Mouse (Mus musculus): ENCODE results near the gene Syn1. TPM values are rescaled to one million over a fixed set of nuclear protein-coding genes. Genes with fewer than 3 reads are reported as not detected.

Syn1 gene
- total RNA-seq, 1 experiment = 1.6 TPM

DNA sequence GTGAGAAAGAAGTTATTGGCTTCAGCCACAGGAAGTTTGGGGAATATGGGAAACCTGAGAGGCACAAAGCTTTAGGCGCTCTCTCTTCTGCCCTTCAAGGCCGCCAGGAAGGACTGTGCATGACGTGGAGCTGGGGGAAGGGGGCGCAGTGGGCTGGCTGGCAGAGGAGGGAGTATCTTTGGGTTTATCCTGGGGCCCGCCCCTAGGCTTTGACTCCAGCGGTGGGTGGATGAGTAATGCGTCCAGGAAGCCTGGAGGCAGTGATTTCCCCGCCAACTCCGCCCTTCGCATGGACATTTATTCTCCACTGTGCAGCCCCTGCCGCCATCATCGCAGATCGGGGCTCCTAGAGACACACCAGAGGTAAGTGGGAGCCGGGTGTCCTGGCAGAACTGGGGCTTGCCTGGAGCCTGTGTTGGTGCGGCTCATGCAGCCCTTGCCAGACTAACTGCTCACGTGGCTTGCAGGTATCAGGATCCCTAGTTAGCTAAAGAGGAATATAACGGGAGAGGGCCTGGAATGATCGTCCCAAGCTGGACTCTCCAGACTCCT is 50.8 kb downstream of the Syn1 start, which contains the start of gene Timp1:
Gene Timp1 (plus strand): TSS at position 205 of the 552 bp plus-strand sequence.
- H3K4me1 ChIP-seq (ENCODE audit: control insufficient read depth in 2 of 2, insufficient read depth in 2 of 2, low read length in 2 of 2, poor library complexity in 1 of 2) = peaks cover 3 to 6% of the 10 kb centered on the region in 2 experiments; a peak in 3 of 4 replicates
- no peaks in the 10 kb centered on the region for H3K36me3 ChIP-seq (ENCODE audit: control insufficient read depth, insufficient read depth, low read length, poor library complexity, severe bottlenecking)
- peak within 1 kb of the TSS; percentile 47; the same call in 1 of the 2 replicates for H3K27ac ChIP-seq (ENCODE audit: insufficient read depth, low read depth, low read length, poor library complexity, severe bottlenecking)
- H3K9ac ChIP-seq (ENCODE audit: insufficient read depth, low read depth, low read length, poor library complexity, severe bottlenecking) = peak within 1 kb of the TSS; percentile 85
- peak within 1 kb of the TSS; percentile 79 to 82 for H3K4me3 ChIP-seq (ENCODE audit: insufficient read depth in 1 of 2, low read depth in 1 of 2, low read length in 2 of 2, poor library complexity in 1 of 2, severe bottlenecking in 1 of 2)
- peak; percentile 51 for DNase-seq (ENCODE audit: low read depth, low spot score)
- no peak for TF ChIP-seq CHD2 (IDR thresholded peaks at IDR 0.05; ENCODE audit: low read depth, low read length)
- TF ChIP-seq HCFC1 (IDR thresholded peaks at IDR 0.05; ENCODE audit: borderline replicate concordance, insufficient read depth, low read length) = no peak
- TF ChIP-seq MAFK (IDR thresholded peaks at IDR 0.05; ENCODE audit: insufficient read depth, low read depth, low read length) = no peak
- no peaks in the 10 kb centered on the region for H3K9me3 ChIP-seq (ENCODE audit: control insufficient read depth, insufficient read depth, low read depth, low read length)
- in situ Hi-C loops (cut with MboI; ENCODE audit: low sequenced_read_pairs in 2 of 2, unreplicated experiment in 2 of 2) = loop anchor here in 1 of 2 experiments (10.0 kb wide), 1 partner anchor 65 kb away; no protein-coding TSS in a partner anchor

DNA sequence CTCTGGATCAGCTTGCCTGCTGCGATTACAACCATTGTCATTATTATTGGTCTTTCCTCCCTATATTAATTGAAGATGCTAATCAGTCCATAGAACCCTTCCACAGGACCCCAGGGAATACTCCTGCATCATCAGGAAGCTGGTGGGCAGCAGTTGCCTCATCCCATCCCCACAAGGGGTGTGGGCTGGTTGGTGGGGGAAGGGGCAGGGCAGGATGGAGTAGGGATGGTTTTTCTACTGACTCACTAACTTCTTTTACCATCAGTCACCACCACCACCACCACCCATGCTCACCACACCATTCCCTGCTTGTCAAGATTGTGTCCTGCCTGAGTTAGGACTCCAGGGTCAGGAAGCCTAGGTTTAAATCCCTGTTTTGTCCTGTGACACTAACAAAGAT is 51.6 kb downstream of the Syn1 start:
- Histone ChIP-seq H3K9ac (ENCODE audit: insufficient read depth, low read depth, low read length, poor library complexity, severe bottlenecking) (no peak overlapping the region), H3K4me3 (ENCODE audit: insufficient read depth in 1 of 2, low read depth in 1 of 2, low read length in 2 of 2, poor library complexity in 1 of 2, severe bottlenecking in 1 of 2) (no peak overlapping the region), H3K9me3 (ENCODE audit: control insufficient read depth, insufficient read depth, low read depth, low read length) (no peaks in the 10 kb centered on the region), H3K36me3 (ENCODE audit: control insufficient read depth, insufficient read depth, low read length, poor library complexity, severe bottlenecking) (no peaks in the 10 kb centered on the region), H3K4me1 (ENCODE audit: control insufficient read depth in 2 of 2, insufficient read depth in 2 of 2, low read length in 2 of 2, poor library complexity in 1 of 2) (peaks cover 3 to 4% of the 10 kb centered on the region in 2 experiments; a peak in 3 of 4 replicates), H3K27ac (ENCODE audit: insufficient read depth, low read depth, low read length, poor library complexity, severe bottlenecking) (no peak overlapping the region)
- in situ Hi-C loops (cut with MboI; ENCODE audit: low sequenced_read_pairs in 2 of 2, unreplicated experiment in 2 of 2) = loop anchor here in 1 of 2 experiments (10.0 kb wide), 1 partner anchor 64 kb away; no protein-coding TSS in a partner anchor
- TF ChIP-seq ZNF384 (IDR thresholded peaks at IDR 0.05; ENCODE audit: low read depth, low read length) = no peak
- no peak for TF ChIP-seq CHD2 (IDR thresholded peaks at IDR 0.05; ENCODE audit: low read depth, low read length)
- no peak for TF ChIP-seq ZC3H11A (IDR thresholded peaks at IDR 0.05; ENCODE audit: borderline replicate concordance, low read depth, low read length)
- TF ChIP-seq MAFK (IDR thresholded peaks at IDR 0.05; ENCODE audit: insufficient read depth, low read depth, low read length) = no peak
- no peak for TF ChIP-seq HCFC1 (IDR thresholded peaks at IDR 0.05; ENCODE audit: borderline replicate concordance, insufficient read depth, low read length)
- no peak for DNase-seq (ENCODE audit: low read depth, low spot score)

DNA sequence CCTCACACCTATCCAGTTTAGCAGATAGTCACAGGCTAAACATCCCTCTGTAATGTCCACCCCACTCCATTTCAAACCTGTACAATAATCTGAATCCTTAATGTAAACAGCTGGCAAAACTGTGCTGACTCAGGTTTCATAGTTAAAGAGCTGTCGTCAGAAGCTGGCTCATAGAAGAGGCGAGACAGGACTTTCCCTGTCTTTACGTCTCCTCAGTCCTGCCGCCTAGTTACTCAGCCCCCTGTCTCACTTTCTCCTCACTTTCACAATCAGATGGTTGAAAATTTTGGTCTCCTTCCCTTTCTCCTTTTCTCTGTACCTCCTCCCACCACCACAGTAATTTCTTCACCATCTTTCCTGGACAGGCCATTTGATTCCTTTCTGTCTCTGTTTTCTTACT is 52.7 kb downstream of the Syn1 start:
- in situ Hi-C loops (cut with MboI; ENCODE audit: low sequenced_read_pairs in 2 of 2, unreplicated experiment in 2 of 2) = loop anchor here in 1 of 2 experiments (10.0 kb wide), 1 partner anchor 63 kb away; no protein-coding TSS in a partner anchor
- H3K36me3 ChIP-seq (ENCODE audit: control insufficient read depth, insufficient read depth, low read length, poor library complexity, severe bottlenecking) = no peaks in the 10 kb centered on the region
- H3K4me3 ChIP-seq (ENCODE audit: insufficient read depth in 1 of 2, low read depth in 1 of 2, low read length in 2 of 2, poor library complexity in 1 of 2, severe bottlenecking in 1 of 2) = no peak overlapping the region
- TF ChIP-seq ZNF384 (IDR thresholded peaks at IDR 0.05; ENCODE audit: low read depth, low read length) (no peak), ZC3H11A (IDR thresholded peaks at IDR 0.05; ENCODE audit: borderline replicate concordance, low read depth, low read length) (no peak), HCFC1 (IDR thresholded peaks at IDR 0.05; ENCODE audit: borderline replicate concordance, insufficient read depth, low read length) (no peak)
- no peak overlapping the region for H3K27ac ChIP-seq (ENCODE audit: insufficient read depth, low read depth, low read length, poor library complexity, severe bottlenecking)
- DNase-seq (ENCODE audit: low read depth, low spot score) = no peak
- H3K4me1 ChIP-seq (ENCODE audit: control insufficient read depth in 2 of 2, insufficient read depth in 2 of 2, low read length in 2 of 2, poor library complexity in 1 of 2) = peaks cover 3 to 6% of the 10 kb centered on the region in 2 experiments; a peak in 3 of 4 replicates
- H3K9ac ChIP-seq (ENCODE audit: insufficient read depth, low read depth, low read length, poor library complexity, severe bottlenecking) = no peak overlapping the region
- no peaks in the 10 kb centered on the region for H3K9me3 ChIP-seq (ENCODE audit: control insufficient read depth, insufficient read depth, low read depth, low read length)

DNA sequence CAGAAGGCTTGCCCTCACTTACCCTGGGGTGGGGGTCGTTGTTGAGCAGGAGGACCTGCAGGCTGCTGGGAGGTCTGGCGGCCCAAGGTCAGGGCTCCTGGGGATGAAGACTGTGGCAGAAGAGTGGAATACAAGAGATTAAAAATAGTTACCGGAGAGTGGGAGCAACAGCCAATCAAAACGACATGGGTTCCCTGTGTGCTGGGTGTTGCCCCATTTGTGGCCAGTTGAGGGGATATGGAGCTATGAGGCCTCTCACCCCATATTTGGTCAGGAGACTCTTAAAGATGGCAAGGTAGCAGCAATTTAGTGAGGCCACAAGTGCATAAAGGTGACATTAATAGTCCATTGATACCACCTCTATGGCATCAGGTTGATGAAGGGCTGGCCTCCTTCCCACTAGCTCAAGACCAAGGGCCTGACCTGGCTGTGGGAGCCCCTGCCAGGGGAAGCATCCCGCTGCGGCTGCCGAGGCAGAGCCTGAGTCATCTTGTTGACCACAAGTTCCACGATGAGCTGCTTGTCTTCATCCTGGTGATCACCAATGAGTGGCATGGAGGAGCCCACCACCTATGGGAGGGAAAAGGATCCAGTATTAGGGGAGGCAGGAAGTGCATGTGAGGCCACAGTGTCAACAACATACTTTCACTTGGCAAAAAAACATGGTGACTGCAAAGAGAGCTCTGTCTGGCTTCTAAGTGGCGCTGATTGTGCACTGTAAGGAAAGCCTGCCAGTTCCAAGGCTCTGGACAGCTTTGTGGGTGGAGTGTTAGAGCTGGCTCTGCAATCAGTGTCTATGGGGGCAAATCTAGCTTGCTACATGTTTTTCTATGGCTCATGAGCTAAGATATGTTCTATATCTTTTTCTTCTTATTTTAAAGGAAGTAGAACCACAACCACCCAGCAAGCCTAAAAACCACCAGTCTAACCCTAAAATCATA is 57.4 kb downstream of the Syn1 start:
- H3K4me1 ChIP-seq (ENCODE audit: control insufficient read depth in 2 of 2, insufficient read depth in 2 of 2, low read length in 2 of 2, poor library complexity in 1 of 2) = peaks cover 0 to 15% of the 10 kb centered on the region in 2 experiments; a peak in 2 of 4 replicates
- peaks cover 3% of the 10 kb centered on the region for H3K36me3 ChIP-seq (ENCODE audit: control insufficient read depth, insufficient read depth, low read length, poor library complexity, severe bottlenecking)
- H3K9me3 ChIP-seq (ENCODE audit: control insufficient read depth, insufficient read depth, low read depth, low read length) = no peaks in the 10 kb centered on the region
- H3K27ac ChIP-seq (ENCODE audit: insufficient read depth, low read depth, low read length, poor library complexity, severe bottlenecking) = no peak overlapping the region
- peak overlapping the region; percentile 51 for H3K9ac ChIP-seq (ENCODE audit: insufficient read depth, low read depth, low read length, poor library complexity, severe bottlenecking)
- DNase-seq (ENCODE audit: low read depth, low spot score) = no peak
- no peak for TF ChIP-seq ZC3H11A (IDR thresholded peaks at IDR 0.05; ENCODE audit: borderline replicate concordance, low read depth, low read length)
- no peak for TF ChIP-seq MAFK (IDR thresholded peaks at IDR 0.05; ENCODE audit: insufficient read depth, low read depth, low read length)
- TF ChIP-seq HCFC1 (IDR thresholded peaks at IDR 0.05; ENCODE audit: borderline replicate concordance, insufficient read depth, low read length) = no peak
- no peak for TF ChIP-seq CHD2 (IDR thresholded peaks at IDR 0.05; ENCODE audit: low read depth, low read length)
- no peak for TF ChIP-seq ZNF384 (IDR thresholded peaks at IDR 0.05; ENCODE audit: low read depth, low read length)
- in situ Hi-C loops (cut with MboI; ENCODE audit: low sequenced_read_pairs in 2 of 2, unreplicated experiment in 2 of 2) = loop anchor here in 1 of 2 experiments (10.0 kb wide), 1 partner anchor 59 kb away; no protein-coding TSS in a partner anchor
- peak overlapping the region; percentile 12 to 46; a peak in 2 of 4 replicates for H3K4me3 ChIP-seq (ENCODE audit: insufficient read depth in 1 of 2, low read depth in 1 of 2, low read length in 2 of 2, poor library complexity in 1 of 2, severe bottlenecking in 1 of 2)

All from ES-E14 (cell line).